Mouse (Mus musculus): ENCODE data around the gene Exoc6b. TPM values are rescaled to one million over a fixed set of nuclear protein-coding genes. Genes with fewer than 3 reads are reported as not detected.
A peak's percentile ranks its signal among the peaks of the same experiment; 100 is the strongest.

Exoc6b gene
- total and polyA plus RNA-seq, 2 experiments from 2014 or later: 37.0 to 43.7 TPM

DNA sequence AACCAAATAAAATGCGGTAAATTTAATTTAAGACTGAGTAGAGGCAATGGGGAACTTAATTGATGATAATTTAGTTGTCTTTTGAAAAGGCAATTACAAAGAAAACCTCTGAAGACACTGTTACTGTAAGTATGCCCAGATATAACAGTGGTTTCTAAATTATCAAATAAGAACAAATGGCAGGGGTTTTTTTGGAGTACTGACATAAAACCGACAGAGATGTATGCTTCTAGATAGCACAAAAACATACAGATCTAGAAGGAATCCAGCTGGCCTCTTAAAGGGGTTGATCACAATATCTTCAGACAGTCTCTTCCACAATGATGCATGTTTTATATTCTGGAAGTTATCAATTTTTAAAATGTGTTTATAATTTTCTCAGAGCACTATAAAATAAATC lies 123.2 kb downstream of the Exoc6b start:
- 83% methylated on average over 2 of the region's 2 CpGs for WGBS
- no peak overlapping the region for H3K9ac ChIP-seq (replicated peaks; ENCODE audit: low read length, poor library complexity, severe bottlenecking)

DNA sequence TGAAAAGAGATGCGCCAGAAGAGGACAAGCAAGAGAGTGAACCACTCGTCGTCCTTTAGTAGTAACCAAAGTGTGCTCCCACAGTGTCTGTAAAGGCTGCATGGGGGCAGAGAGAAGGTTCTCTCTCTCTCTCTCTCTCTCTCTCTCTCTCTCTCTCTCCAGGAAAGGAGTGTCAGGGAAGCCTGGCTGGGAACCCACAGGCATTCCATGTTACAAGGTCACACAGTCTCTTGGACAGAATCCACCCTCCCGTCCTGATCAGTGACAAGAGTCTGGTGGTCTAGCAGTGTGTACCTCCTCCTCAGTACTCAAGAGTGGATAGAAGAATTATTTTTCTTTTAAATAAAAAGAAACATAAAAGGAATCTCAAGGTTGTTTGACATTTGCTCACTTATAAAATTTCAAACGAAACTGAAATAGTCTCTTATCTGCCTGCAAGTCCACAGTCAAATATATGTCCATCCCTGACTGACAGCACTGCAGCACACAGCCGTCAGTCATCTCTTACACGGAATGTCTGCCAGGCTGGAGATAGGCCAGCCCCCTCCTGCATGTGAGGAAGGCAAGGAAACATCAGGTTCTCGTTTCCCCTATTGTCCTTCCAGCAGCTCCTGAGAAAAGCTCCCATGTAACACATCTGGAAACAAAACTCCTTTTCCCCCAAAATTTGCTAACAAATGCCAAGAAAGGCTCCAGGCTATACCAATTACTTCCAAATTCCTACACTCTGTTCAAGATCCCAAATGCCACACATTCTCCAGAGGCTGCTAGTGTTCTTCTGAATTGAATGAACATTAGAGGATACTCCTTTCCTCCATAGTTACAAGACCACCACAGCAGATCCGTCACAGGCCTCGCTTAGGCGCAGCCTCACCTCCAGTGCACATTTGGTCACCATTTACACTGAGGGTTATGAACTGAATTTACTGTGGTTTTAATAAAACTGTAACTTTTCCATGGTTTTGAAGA lies 136.1 kb downstream of the Exoc6b start:
- WGBS: 71% methylated on average over 11 of the region's 11 CpGs
- H3K36me3 ChIP-seq (ENCODE audit: insufficient read depth, low read length): no peaks in the 10 kb centered on the region
- no peak overlapping the region for H3K4me2 ChIP-seq (ENCODE audit: low read depth, low read length, poor library complexity, severe bottlenecking)
- H3K9ac ChIP-seq (replicated peaks; ENCODE audit: low read length, poor library complexity, severe bottlenecking): no peak overlapping the region
- H3K4me1 ChIP-seq (ENCODE audit: insufficient read depth, low read length): no peaks in the 10 kb centered on the region
- TF ChIP-seq CTCF (IDR thresholded peaks at IDR 0.05): no peak
- H3K4me3 ChIP-seq (ENCODE audit: low read depth, low read length): no peak overlapping the region
- H3K9me3 ChIP-seq (ENCODE audit: low read length): no peaks in the 10 kb centered on the region
- H3K27ac ChIP-seq (ENCODE audit: low read depth, low read length): no peak overlapping the region
- DNase-seq (ENCODE audit: low spot score): no peak
- H3K27me3 ChIP-seq (ENCODE audit: insufficient read depth, low read length): no peaks in the 10 kb centered on the region
- ATAC-seq (ENCODE audit: low FRiP score): no peak

More for the DNA sequence above, 123.2 kb downstream of the Exoc6b start:
- no peaks in the 10 kb centered on the region for H3K4me1 ChIP-seq (ENCODE audit: insufficient read depth, low read length)
- H3K36me3 ChIP-seq (ENCODE audit: insufficient read depth, low read length): no peaks in the 10 kb centered on the region
- TF ChIP-seq CTCF (IDR thresholded peaks at IDR 0.05): no peak
- DNase-seq (ENCODE audit: low spot score) (no peak), ATAC-seq (ENCODE audit: low FRiP score) (no peak)
- H3K4me2 ChIP-seq (ENCODE audit: low read depth, low read length, poor library complexity, severe bottlenecking): no peak overlapping the region
- H3K4me3 ChIP-seq (ENCODE audit: low read depth, low read length): no peak overlapping the region
- no peak overlapping the region for H3K27ac ChIP-seq (ENCODE audit: low read depth, low read length)
- H3K9me3 ChIP-seq (ENCODE audit: low read length): no peaks in the 10 kb centered on the region
- no peaks in the 10 kb centered on the region for H3K27me3 ChIP-seq (ENCODE audit: insufficient read depth, low read length)

DNA sequence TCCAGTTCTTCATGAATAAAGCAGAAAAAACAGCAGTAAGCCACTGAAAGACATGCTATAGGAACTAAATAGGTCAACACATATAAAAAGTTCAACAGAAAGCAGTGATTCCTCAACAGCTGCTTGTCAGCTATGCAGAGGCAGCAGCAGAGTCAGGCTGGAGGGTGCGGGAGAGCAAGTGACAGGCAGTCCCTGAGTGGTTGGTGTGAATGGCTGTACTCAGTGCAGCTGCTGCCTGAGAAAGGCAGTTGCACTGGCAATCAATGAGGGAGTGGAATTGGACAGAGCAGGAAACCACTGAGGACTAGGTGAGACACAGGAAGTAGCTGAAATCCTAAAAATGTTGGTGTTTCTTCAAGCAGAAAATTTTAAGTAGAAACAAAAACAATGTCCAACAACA lies 138.3 kb downstream of the Exoc6b start:
- H3K4me2 ChIP-seq (ENCODE audit: low read depth, low read length, poor library complexity, severe bottlenecking): no peak overlapping the region
- no peaks in the 10 kb centered on the region for H3K27me3 ChIP-seq (ENCODE audit: insufficient read depth, low read length)
- H3K27ac ChIP-seq (ENCODE audit: low read depth, low read length): no peak overlapping the region
- WGBS: 25% methylated on average over 1 of the region's 1 CpGs
- no peaks in the 10 kb centered on the region for H3K36me3 ChIP-seq (ENCODE audit: insufficient read depth, low read length)
- no peak for DNase-seq (ENCODE audit: low spot score)
- ATAC-seq (ENCODE audit: low FRiP score): no peak
- H3K9ac ChIP-seq (replicated peaks; ENCODE audit: low read length, poor library complexity, severe bottlenecking): no peak overlapping the region
- no peaks in the 10 kb centered on the region for H3K9me3 ChIP-seq (ENCODE audit: low read length)
- no peak overlapping the region for H3K4me3 ChIP-seq (ENCODE audit: low read depth, low read length)
- H3K4me1 ChIP-seq (ENCODE audit: insufficient read depth, low read length): no peaks in the 10 kb centered on the region
- no peak for TF ChIP-seq CTCF (IDR thresholded peaks at IDR 0.05)

DNA sequence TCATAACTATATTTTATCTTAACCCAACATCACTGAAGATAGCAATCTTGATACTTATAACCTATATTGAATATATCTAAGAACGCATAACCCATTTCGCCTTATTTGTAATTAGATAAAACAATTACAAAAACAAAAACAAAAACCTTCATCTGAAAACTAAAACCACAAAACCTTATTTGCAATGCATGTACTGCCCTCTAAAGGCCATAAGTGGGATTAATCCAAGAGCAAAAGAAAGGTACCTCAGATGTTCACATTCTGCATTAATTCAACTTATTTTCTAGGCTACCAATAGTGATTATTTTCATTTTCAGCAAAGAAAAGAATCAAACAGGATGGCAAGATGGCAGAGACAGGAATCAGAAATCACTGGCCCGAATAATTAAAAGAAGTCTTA lies 143.2 kb downstream of the Exoc6b start:
- 64% methylated on average over 3 of the region's 3 CpGs for WGBS
- Histone ChIP-seq H3K4me2 (ENCODE audit: low read depth, low read length, poor library complexity, severe bottlenecking) (no peak overlapping the region), H3K9ac (replicated peaks; ENCODE audit: low read length, poor library complexity, severe bottlenecking) (no peak overlapping the region), H3K36me3 (ENCODE audit: insufficient read depth, low read length) (no peaks in the 10 kb centered on the region), H3K4me3 (ENCODE audit: low read depth, low read length) (no peak overlapping the region), H3K27ac (ENCODE audit: low read depth, low read length) (no peak overlapping the region), H3K9me3 (ENCODE audit: low read length) (no peaks in the 10 kb centered on the region), H3K27me3 (ENCODE audit: insufficient read depth, low read length) (no peaks in the 10 kb centered on the region), H3K4me1 (ENCODE audit: insufficient read depth, low read length) (peaks cover 6% of the 10 kb centered on the region; the same call in 1 of the 2 replicates)
- peak; percentile 84 for TF ChIP-seq CTCF (IDR thresholded peaks at IDR 0.05)
- peak; percentile 60 for DNase-seq (ENCODE audit: low spot score)
- ATAC-seq (ENCODE audit: low FRiP score): no peak

DNA sequence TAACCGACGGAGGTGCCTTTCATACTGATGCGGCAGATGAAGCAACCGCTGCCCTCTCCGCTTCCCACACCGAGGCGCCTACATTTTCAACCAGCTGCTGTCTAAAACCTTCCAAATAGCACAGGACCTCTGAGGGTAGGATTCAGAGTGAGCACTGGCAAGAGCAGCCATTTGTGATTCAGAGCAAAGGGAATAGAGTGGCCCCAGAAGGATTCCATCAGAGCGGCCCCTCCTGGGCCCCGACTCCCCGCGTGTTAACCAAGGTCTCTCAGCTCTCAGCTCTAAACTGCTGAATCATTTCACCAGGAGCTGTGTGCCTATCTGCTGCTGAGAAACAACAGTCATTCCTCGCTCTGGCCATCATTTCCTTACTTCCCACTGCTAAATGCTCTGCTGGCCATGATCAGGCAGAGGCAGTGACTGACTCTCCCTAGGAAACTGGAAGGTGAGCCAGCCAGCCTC lies 145.5 kb downstream of the Exoc6b start:
- Histone ChIP-seq H3K27me3 (ENCODE audit: insufficient read depth, low read length) (no peaks in the 10 kb centered on the region), H3K4me2 (ENCODE audit: low read depth, low read length, poor library complexity, severe bottlenecking) (peak overlapping the region; percentile 31), H3K4me3 (ENCODE audit: low read depth, low read length) (no peak overlapping the region), H3K36me3 (ENCODE audit: insufficient read depth, low read length) (no peaks in the 10 kb centered on the region), H3K4me1 (ENCODE audit: insufficient read depth, low read length) (peaks cover 6% of the 10 kb centered on the region; the same call in 1 of the 2 replicates), H3K9me3 (ENCODE audit: low read length) (no peaks in the 10 kb centered on the region), H3K9ac (replicated peaks; ENCODE audit: low read length, poor library complexity, severe bottlenecking) (peak overlapping the region; percentile 5; the same call in 1 of the 2 replicates), H3K27ac (ENCODE audit: low read depth, low read length) (peak overlapping the region; percentile 34)
- WGBS: 11% methylated on average over 12 of the region's 12 CpGs
- DNase-seq (ENCODE audit: low spot score) (peak; percentile 28), ATAC-seq (ENCODE audit: low FRiP score) (no peak)
- TF ChIP-seq CTCF (IDR thresholded peaks at IDR 0.05): no peak

DNA sequence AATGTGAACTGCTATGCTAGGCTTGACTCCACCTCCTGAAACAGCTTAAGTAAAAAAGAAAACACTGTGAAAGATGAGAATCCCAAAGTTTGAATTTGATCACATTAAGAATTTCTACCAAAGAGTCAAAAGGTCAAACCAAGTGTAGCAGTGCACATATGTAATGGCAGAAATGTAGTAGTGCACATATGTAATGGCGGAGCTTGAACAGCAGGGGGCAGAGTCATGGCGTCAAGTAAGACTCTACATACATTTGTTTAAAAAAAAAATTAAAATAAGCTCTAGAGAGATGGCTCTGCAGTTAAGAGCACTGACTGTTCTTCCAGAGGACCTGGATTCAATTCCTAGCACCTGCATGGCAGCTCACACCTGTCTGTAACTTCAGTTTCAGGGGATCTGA lies 153.0 kb downstream of the Exoc6b start:
- no peak for DNase-seq (ENCODE audit: low spot score)
- Histone ChIP-seq H3K27ac (ENCODE audit: low read depth, low read length) (no peak overlapping the region), H3K4me3 (ENCODE audit: low read depth, low read length) (no peak overlapping the region), H3K9me3 (ENCODE audit: low read length) (no peaks in the 10 kb centered on the region), H3K4me2 (ENCODE audit: low read depth, low read length, poor library complexity, severe bottlenecking) (no peak overlapping the region), H3K36me3 (ENCODE audit: insufficient read depth, low read length) (no peaks in the 10 kb centered on the region), H3K27me3 (ENCODE audit: insufficient read depth, low read length) (no peaks in the 10 kb centered on the region), H3K9ac (replicated peaks; ENCODE audit: low read length, poor library complexity, severe bottlenecking) (no peak overlapping the region), H3K4me1 (ENCODE audit: insufficient read depth, low read length) (no peaks in the 10 kb centered on the region)
- peak; percentile 61 for TF ChIP-seq CTCF (IDR thresholded peaks at IDR 0.05)
- 29% methylated on average over 2 of the region's 2 CpGs for WGBS
- no peak for ATAC-seq (ENCODE audit: low FRiP score)
